ENCODE assay signal across 24 mouse cellular contexts in the genomic region with DNA sequence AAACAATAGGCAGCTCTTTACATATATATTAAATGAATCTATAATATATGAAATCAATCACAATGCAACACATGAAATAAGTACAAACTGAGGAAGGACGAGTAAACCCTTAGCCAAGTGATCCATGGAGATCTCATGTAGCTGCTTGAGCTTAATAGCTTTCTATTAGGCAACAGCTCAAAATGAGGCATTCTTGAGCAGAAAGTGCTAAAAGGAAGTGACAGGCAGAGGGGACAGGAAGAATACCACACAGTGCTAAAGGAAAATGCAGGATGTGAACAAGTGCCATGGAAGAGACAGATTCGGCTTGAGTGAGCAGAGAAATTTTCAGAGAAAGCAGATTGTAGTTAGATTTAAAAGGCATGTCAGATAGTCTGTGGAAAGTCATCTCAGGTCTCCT.
"Had no signal": no experiment of that assay in that cellular context is flagged by ENCODE, and none has a peak within 500 bp of the region (broad histone marks: within the 10 kb centered on the region; RNA-seq: fewer than 3 reads in every experiment).

No protein-coding gene starts in this region.

- H3K27ac ChIP-seq: kidney, postnatal 0 days; limb, embryonic 12.5 days; limb, embryonic 15.5 days; liver, embryonic 14.5 days; midbrain, embryonic 10.5 days; midbrain, embryonic 13.5 days; stomach, postnatal 0 days had no signal

- H3K9ac ChIP-seq: limb, embryonic 12.5 days; limb, embryonic 15.5 days; liver, embryonic 14.5 days; liver, postnatal 0 days; lung, embryonic 14.5 days; midbrain, embryonic 13.5 days had no signal

- H3K36me3 ChIP-seq: limb, embryonic 12.5 days; limb, embryonic 15.5 days; midbrain, embryonic 10.5 days; midbrain, embryonic 13.5 days had no signal

- DNase-seq: kidney, adult 2 months; kidney, postnatal 25 days; layer of hippocampus, postnatal 36 days; left cerebral cortex, postnatal 4 days; liver, postnatal 0 days; lung, embryonic 14.5 days; lung, postnatal 36 days; right cerebral cortex, postnatal 25 days; spleen, adult 18-20 months; thymus, postnatal 25 days had no signal

- H3K4me2 ChIP-seq: limb, embryonic 12.5 days; limb, embryonic 15.5 days; liver, embryonic 11.5 days; lung, embryonic 14.5 days; midbrain, embryonic 13.5 days had no signal

- H3K27me3 ChIP-seq: limb, embryonic 12.5 days; limb, embryonic 15.5 days; megakaryocyte, embryonic 14.5 days; midbrain, embryonic 13.5 days had no signal

- H3K4me1 ChIP-seq: limb, embryonic 15.5 days; midbrain, embryonic 10.5 days; midbrain, embryonic 13.5 days had no signal

- ATAC-seq: intestine, postnatal 0 days; liver, postnatal 0 days; lung, postnatal 0 days; midbrain, embryonic 13.5 days; midbrain, embryonic 16.5 days had no signal

- H3K4me3 ChIP-seq: left cerebral cortex, adult 2 months; limb, embryonic 12.5 days; limb, embryonic 15.5 days; megakaryocyte, embryonic 14.5 days; midbrain, embryonic 10.5 days; midbrain, embryonic 13.5 days; myocyte had no signal

- H3K9me3 ChIP-seq: limb, embryonic 12.5 days; limb, embryonic 15.5 days; megakaryocyte, embryonic 14.5 days; midbrain, embryonic 10.5 days; midbrain, embryonic 13.5 days had no signal
